Mouse (Mus musculus): ENCODE results near the gene Arhgap10.

Arhgap10 gene

DNA sequence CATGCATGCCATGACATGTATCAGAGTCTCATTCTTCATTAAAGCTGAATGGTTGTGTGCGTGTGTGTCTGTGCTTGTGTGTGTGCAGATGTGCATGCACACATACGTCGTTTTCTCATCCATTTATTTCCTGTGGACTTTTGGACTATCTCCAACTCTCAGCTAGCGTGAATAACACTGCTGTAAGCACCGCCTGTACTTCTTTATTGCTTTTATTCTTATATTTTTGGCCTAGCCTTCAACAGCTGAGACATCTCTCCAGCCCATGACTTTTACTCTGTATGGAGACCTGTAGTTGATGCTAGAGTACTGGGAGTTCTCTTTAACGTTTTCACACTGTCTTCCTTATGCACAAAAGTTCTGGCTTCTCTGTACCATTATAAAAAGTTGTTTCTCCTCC lies 285.9 kb downstream of the Arhgap10 start:
- in situ Hi-C loops (cut with MboI; ENCODE audit: low pct_unique_long_range_greater_than_20kb in 1 of 2, low sequenced_read_pairs in 2 of 2, unreplicated experiment in 1 of 2): no loop called here

DNA sequence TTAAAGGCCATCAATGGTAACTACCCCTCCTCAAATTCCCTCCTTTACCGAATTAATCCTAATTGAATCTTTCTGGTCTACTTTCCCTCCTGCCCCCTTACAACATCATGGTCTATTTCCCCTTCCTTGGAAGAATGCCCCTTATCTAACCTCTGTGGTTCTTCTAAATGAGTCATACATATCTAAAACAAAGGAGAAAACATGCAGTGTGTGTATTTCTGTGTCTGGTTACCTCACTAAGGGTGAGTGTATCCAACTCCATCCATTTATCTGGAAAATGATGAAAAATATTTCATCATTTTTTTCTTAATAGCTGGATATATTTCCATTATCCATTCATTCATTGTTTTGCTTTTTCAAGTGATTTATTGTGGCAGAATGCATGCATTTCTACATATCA lies 286.5 kb downstream of the Arhgap10 start:
- in situ Hi-C loops (cut with MboI; ENCODE audit: low pct_unique_long_range_greater_than_20kb in 1 of 2, low sequenced_read_pairs in 2 of 2, unreplicated experiment in 1 of 2): no loop called here

DNA sequence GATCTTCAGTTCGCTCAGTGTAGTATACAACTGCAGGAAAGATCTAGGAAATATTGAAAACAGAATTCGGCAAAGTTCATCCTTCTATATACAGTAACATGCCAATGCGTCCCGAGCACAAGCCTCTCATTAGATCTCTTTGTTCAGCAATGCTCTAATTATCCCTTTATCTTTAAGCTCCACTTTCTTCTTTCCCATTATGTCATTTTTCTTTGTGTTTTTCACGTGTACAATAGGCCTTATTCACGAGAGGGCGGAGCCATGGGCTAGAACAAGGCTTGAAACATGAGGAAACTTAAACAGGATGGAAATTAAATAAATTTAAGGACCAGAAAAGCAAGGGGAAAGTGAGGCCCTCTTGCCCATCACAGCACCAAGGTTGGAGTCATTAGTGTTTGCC lies 289.1 kb downstream of the Arhgap10 start:
- in situ Hi-C loops (cut with MboI; ENCODE audit: low pct_unique_long_range_greater_than_20kb in 1 of 2, low sequenced_read_pairs in 2 of 2, unreplicated experiment in 1 of 2): no loop called here

DNA sequence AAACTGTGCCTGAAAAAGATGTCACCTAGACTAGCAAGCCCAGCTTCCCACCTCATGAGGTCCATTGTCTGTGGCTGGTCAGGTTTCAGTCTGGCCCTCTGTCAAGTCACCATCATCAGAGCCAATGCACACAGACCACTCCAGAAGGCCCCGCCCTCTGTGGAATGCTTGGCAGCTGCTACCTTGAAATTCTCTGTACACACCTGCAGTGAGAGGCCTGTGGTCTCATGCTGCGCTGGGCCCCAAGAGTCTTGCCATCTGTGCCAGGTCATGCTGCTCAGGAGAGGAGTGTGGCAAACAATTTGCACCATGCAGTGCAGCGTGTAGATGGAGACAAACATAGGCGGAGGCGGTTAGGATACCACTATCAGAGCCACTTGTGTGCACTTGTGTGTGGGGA lies 290.0 kb downstream of the Arhgap10 start:
- in situ Hi-C loops (cut with MboI; ENCODE audit: low pct_unique_long_range_greater_than_20kb in 1 of 2, low sequenced_read_pairs in 2 of 2, unreplicated experiment in 1 of 2): no loop called here

DNA sequence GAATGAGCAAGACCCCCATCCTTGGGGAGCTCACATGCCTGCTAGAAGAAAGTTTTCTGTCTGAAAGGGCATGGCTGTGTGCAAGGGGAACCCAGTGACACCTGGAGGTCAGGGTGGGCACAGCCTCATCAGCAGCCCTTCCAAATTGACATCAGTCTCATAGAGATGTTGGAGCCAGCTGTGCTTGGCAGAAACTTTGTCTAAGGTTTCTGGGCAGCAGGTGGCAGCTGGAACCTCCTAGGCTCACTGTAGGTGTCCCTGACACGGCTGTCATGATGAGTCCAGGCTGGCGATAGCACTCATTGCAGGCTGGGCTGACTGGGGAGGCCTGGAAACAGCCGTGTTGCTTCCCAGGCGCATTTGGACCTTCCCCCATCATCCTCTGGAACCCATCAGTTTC lies 294.6 kb downstream of the Arhgap10 start:
- in situ Hi-C loops (cut with MboI; ENCODE audit: low pct_unique_long_range_greater_than_20kb in 1 of 2, low sequenced_read_pairs in 2 of 2, unreplicated experiment in 1 of 2): no loop called here

DNA sequence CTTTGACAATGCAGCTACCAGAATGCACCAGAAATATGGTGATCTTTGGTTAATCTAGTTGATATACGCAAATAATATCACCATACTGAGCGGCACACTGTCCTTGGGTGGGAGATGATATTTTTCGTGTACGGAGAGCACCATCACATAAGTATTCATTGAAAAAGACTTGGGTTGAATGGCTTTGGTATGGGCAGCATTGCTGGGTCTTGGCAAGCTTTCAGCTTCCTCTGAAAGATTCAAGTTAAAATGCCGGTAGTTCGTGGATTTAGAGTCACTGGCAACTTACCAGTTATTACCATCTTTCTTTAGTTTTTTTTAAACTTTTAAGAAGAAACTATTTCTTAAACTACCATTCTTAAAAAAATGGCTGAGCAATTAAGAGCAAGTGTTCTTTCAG lies 302.6 kb downstream of the Arhgap10 start:
- in situ Hi-C loops (cut with MboI; ENCODE audit: low pct_unique_long_range_greater_than_20kb in 1 of 2, low sequenced_read_pairs in 2 of 2, unreplicated experiment in 1 of 2): no loop called here

DNA sequence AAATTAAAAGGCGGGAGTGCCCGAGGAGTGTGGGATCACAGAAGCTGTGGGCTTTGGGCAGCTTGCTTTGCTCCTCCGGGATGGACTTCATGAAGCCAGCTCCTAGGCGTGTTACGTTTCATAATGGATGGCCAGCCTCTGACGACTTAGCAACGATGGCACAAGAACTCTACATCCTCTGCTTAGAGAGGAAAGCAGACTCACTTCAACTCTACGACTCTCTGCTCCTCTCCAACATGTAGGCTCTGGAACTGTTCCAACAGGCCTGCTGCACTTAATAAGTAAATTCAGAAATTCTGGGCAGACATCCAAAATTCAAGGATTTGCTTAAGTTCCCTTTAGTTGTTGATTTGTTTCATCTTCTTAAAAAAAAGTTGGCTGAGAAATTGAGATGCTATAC lies 303.1 kb downstream of the Arhgap10 start:
- in situ Hi-C loops (cut with MboI; ENCODE audit: low pct_unique_long_range_greater_than_20kb in 1 of 2, low sequenced_read_pairs in 2 of 2, unreplicated experiment in 1 of 2): no loop called here

DNA sequence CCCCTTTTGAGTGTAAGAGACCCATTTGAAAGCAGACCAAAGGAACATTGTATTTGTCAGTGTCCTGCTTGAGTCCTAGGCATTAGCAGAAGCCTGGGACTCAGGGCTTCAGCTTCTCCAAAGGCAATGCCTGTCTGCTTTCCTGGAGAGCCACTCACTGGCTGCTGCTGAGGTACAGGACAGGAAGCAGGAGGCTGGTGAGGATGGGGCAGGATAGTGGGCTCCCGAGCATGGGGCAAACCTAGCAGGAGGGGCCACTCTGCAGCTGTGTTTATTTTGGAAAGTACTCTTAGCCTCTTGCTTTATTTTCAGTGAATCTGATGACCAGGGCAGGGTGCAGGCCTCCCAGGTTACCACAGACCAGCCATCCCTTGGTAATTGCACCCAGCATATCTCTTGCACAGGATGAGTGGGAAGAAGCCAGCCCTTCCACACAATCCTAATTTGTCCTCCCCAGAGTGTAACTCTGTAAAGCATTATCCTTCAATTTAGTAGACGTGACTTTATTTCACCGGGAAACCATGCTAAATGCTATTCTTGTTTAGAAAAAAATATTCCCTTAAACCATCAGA lies 303.8 kb downstream of the Arhgap10 start:
- in situ Hi-C loops (cut with MboI; ENCODE audit: low pct_unique_long_range_greater_than_20kb in 1 of 2, low sequenced_read_pairs in 2 of 2, unreplicated experiment in 1 of 2): no loop called here

DNA sequence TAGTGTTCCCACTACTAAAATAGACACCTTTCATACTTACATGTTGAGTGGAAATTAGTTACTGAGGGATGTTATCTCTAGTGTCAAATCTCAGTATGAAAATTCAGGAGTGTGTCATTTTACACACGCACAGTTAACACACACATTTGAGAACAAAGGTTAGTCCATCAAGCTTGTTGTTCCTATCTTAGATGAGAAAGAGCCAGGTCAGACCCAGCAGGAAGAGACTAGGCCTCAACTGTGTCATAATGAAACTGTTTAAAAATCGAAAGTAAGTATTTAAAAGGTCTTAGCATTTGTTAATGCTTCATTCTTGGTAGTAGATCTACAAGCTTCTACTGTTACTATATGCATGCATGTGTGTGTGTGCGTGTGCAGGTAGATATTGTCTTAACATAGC lies 308.5 kb downstream of the Arhgap10 start:
- in situ Hi-C loops (cut with MboI; ENCODE audit: low pct_unique_long_range_greater_than_20kb in 1 of 2, low sequenced_read_pairs in 2 of 2, unreplicated experiment in 1 of 2): no loop called here
